Mouse (Mus musculus) limb, embryonic 14.5 days (tissue): ENCODE data around the gene Gm38394. TPM values are rescaled to one million over a fixed set of nuclear protein-coding genes. Genes with fewer than 3 reads are reported as not detected.

Experiments
- ATAC-seq: fragments of 200-750 bp; cut with Nextera tagmentation; 2 replicates; pipeline ENCODE4 v1.8.0; 2017; ENCODE audit warnings: low read depth, moderate number of reproducible peaks, moderate TSS enrichment; ENCODE audit not compliant: low FRiP score
- DNase-seq: peaks from one replicate; pipeline ENCODE4 v3.0.0-alpha.2; 2015; ENCODE audit warnings: low spot score
- H3K27ac ChIP-seq: fragments of 300-500 bp; sonication (generic); replicated peaks from 2 replicates; pipeline ENCODE4 v1.5.1; 2014; ENCODE audit warnings: low read depth, mild to moderate bottlenecking, low read length, moderate library complexity, mixed read lengths
- H3K27me3 ChIP-seq: fragments of 300-500 bp; sonication (generic); 2 replicates; pipeline ENCODE4 v1.6.1; 2014; ENCODE audit warnings: low read length, mixed read lengths; ENCODE audit not compliant: control insufficient read depth, insufficient read depth
- H3K36me3 ChIP-seq: fragments of 300-500 bp; sonication (generic); 2 replicates; pipeline ENCODE4 v1.6.1; 2014; ENCODE audit warnings: mild to moderate bottlenecking, low read length, moderate library complexity, mixed read lengths; ENCODE audit not compliant: control insufficient read depth, insufficient read depth
- H3K4me1 ChIP-seq: fragments of 300-500 bp; sonication (generic); 2 replicates; pipeline ENCODE4 v1.6.1; 2014; ENCODE audit warnings: antibody characterized with exemption, low read length, mixed read lengths; ENCODE audit not compliant: control insufficient read depth, insufficient read depth
- H3K4me2 ChIP-seq: fragments of 300-500 bp; sonication (generic); replicated peaks from 2 replicates; pipeline ENCODE4 v1.6.1; 2014; ENCODE audit warnings: low read depth, mild to moderate bottlenecking, low read length, moderate library complexity; ENCODE audit not compliant: severe bottlenecking
- H3K4me3 ChIP-seq: fragments of 300-500 bp; sonication (generic); replicated peaks from 2 replicates; pipeline ENCODE4 v1.5.1; 2014; ENCODE audit warnings: low read length
- H3K9ac ChIP-seq: fragments of 300-500 bp; sonication (generic); 2 replicates; pipeline ENCODE4 v1.6.1; 2014; ENCODE audit warnings: mild to moderate bottlenecking, low read depth, low read length, moderate library complexity; ENCODE audit not compliant: severe bottlenecking
- H3K9me3 ChIP-seq: fragments of 300-500 bp; sonication (generic); 2 replicates; pipeline ENCODE4 v1.6.1; 2016; ENCODE audit warnings: low read length; ENCODE audit not compliant: control insufficient read depth
- POLR2A ChIP-seq: fragments of 200-500 bp; IDR thresholded peaks from 2 replicates; pipeline ENCODE4 v1.8.0; 2012; ENCODE audit warnings: inconsistent platforms, mild to moderate bottlenecking, moderate library complexity, borderline replicate concordance; ENCODE audit not compliant: insufficient read depth, insufficient read length; ENCODE audit errors: extremely low read depth
- WGBS: fragments of 180-500 bp; shearing (Covaris S2); extraction: QIAGEN DNeasy Blood & Tissue Kit; methylation state at CpG from one replicate; pipeline ENCODE4 v1.1.7; 2014; 5-methylcytosine and 5-hydroxymethylcytosine counted together
- polyA plus RNA-seq, 2 experiments: library from polyadenylated mRNA; depleted of rRNA in 1 of 2; stranded (reverse) in 1 of 2; unstranded in 1 of 2; fragments of >200 nt; fragmentation: Nextera tagmentation in 1 of 2; extraction: Ambion mirVana in 1 of 2; gene quantifications; 2 replicates each; pipeline versions ENCODE4 v1.2.1 to v1.2.3; 2012 to 2014

Gm38394 gene
- polyA plus RNA-seq, 2 experiments = 10.0 to 11.4 TPM

DNA sequence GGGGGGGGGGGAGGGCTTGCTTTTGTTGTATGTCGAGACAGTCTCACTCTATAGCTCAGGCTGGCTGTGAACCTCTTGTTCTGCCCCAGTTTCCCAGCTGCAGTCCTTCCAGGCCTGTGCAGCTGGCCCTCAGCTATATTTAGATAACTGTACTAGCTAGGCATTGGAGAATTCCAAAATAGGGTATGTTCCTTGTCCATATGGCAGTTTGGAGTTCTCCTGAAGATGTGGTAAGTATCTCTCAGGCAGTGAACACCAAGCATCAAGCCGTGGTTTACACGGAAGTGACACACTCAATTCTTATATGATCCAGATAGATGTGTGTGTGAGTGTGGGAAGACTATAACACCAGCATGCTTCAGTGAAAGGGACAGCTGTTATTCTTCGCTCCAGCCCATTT lies 2.3 kb upstream of the Gm38394 start:
- no peak for TF ChIP-seq POLR2A
- H3K4me1 ChIP-seq = peaks cover 16% of the 10 kb centered on the region
- H3K4me3 ChIP-seq = no peak overlapping the region
- H3K4me2 ChIP-seq = no peak overlapping the region
- no peaks in the 10 kb centered on the region for H3K9me3 ChIP-seq
- no peak overlapping the region for H3K27ac ChIP-seq
- no peaks in the 10 kb centered on the region for H3K27me3 ChIP-seq
- ATAC-seq = no peak
- DNase-seq = no peak
- H3K9ac ChIP-seq = no peak overlapping the region
- H3K36me3 ChIP-seq = peaks cover 13% of the 10 kb centered on the region
- 79% methylated on average over 4 of the region's 4 CpGs for WGBS

DNA sequence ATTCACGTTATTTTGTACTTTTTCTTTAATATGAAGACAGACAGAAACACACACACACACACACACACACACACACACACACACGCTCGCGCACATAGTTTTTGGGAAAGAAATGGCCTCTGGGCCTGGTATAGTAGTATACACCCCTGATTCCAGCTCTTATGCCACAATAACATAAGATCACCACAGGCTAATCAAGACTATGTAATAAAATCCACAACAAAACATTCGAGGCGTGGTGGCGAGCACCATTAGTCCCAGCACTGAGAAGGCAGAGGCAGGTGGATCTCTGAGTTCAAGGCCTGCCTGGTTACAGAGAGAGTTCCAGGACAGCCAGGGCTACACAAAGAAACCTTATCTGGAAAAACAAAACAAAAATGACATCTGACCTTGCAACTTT lies 1.8 kb upstream of the Gm38394 start:
- H3K36me3 ChIP-seq = peaks cover 17% of the 10 kb centered on the region
- no peak for ATAC-seq
- no peak overlapping the region for H3K4me2 ChIP-seq
- H3K4me3 ChIP-seq = no peak overlapping the region
- 93% methylated on average over 7 of the region's 7 CpGs for WGBS
- no peak for TF ChIP-seq POLR2A
- H3K9me3 ChIP-seq = no peaks in the 10 kb centered on the region
- H3K9ac ChIP-seq = no peak overlapping the region
- peaks cover 20% of the 10 kb centered on the region for H3K4me1 ChIP-seq
- H3K27me3 ChIP-seq = no peaks in the 10 kb centered on the region
- no peak for DNase-seq
- H3K27ac ChIP-seq = no peak overlapping the region

GRCm38 (mm10) chr1:133660466-133661202 lies 484 bp downstream of the Gm38394 start, which contains the start of gene Zbed6:
Zbed6 (minus strand) TSS chr1:133660885.
- WGBS = 1% methylated on average over 34 of the region's 41 CpGs
- Histone ChIP-seq H3K9me3 (no peaks in the 10 kb centered on the region), H3K27ac (peak within 1 kb of the TSS; percentile 96), H3K27me3 (no peaks in the 10 kb centered on the region), H3K4me3 (peak within 1 kb of the TSS; percentile 67), H3K4me2 (peak within 1 kb of the TSS; percentile 48), H3K4me1 (peaks cover 36% of the 10 kb centered on the region), H3K9ac (peak within 1 kb of the TSS; percentile 87), H3K36me3 (peaks cover 33% of the 10 kb centered on the region)
- ATAC-seq (peak; percentile 76), DNase-seq (peak; percentile 65)
- TF ChIP-seq POLR2A = no peak

DNA sequence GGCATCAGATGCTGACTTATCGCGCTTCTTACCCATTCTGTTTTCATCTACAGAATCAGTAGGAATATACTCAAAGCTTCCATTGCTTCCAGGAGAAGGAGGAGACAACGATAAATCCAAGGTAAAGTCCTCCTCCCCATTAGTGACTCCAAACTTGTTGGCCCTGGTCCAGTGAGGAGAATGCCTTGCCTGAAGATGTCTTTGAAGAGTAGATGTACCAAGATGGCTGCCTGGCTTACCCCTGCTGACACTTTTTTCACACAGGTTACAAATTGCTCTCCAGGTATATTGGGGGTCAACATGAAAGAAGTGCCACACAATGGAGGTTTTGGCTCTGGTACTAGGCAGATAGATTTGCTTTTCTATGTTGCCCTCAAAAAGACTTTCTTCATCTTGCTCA lies 2.2 kb downstream of the Gm38394 start:
- H3K4me2 ChIP-seq = peak overlapping the region; percentile 48; the same call in 1 of the 2 replicates
- 81% methylated on average over 3 of the region's 3 CpGs for WGBS

DNA sequence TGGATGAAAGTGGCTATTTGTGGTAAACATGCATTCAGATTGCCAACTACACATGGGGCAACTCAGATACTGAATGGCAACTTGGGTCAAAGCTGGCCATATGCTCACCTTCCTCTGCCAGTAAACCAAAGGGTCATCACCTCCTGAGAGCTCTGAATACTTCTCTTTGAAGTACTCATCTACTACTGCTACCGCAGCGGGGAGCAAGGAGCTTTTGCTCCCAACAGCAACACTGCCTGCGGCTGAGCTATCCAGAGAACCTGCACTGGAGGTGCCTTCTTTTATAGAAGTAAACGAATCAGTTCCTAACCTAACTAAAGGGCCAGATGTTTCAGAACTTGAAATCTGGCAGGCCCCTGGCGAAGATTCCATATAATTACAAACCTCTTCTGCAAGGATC lies 4.3 kb downstream of the Gm38394 start:
- Histone ChIP-seq H3K4me1 (peaks cover 36% of the 10 kb centered on the region), H3K27me3 (no peaks in the 10 kb centered on the region), H3K9me3 (no peaks in the 10 kb centered on the region), H3K36me3 (peaks cover 55% of the 10 kb centered on the region), H3K27ac (no peak overlapping the region), H3K4me2 (peak overlapping the region; percentile 24; the same call in 1 of the 2 replicates), H3K4me3 (no peak overlapping the region), H3K9ac (0 out of 2 replicates have a peak overlapping the region, but pooled peaks have one; percentile 21)
- no peak for TF ChIP-seq POLR2A
- no peak for DNase-seq
- ATAC-seq = no peak
- WGBS = 24% methylated on average over 5 of the region's 5 CpGs

More for the DNA sequence above, 2.2 kb downstream of the Gm38394 start:
- 0 out of 2 replicates have a peak overlapping the region, but pooled peaks have one; percentile 1 for H3K4me3 ChIP-seq
- H3K36me3 ChIP-seq = peaks cover 39% of the 10 kb centered on the region
- H3K9me3 ChIP-seq = no peaks in the 10 kb centered on the region
- DNase-seq = no peak
- H3K9ac ChIP-seq = no peak overlapping the region
- no peak overlapping the region for H3K27ac ChIP-seq
- ATAC-seq = no peak
- peaks cover 36% of the 10 kb centered on the region for H3K4me1 ChIP-seq
- no peak for TF ChIP-seq POLR2A
- H3K27me3 ChIP-seq = no peaks in the 10 kb centered on the region
